Mouse (Mus musculus) kidney, postnatal 25 days (tissue): ENCODE measurements at regions not wholly inside any gene's neighbourhood (a gene's known extent, or its start where the extent isn't known, plus 50 kb on each side); places are given as distances from the start of the nearest gene placed in this dataset.

Source experiments
- DNase-seq, 2 experiments: peaks; one replicate each; pipeline ENCODE4 v3.0.0; 2021; ENCODE audit warnings: mixed read lengths in 2 of 2

DNA sequence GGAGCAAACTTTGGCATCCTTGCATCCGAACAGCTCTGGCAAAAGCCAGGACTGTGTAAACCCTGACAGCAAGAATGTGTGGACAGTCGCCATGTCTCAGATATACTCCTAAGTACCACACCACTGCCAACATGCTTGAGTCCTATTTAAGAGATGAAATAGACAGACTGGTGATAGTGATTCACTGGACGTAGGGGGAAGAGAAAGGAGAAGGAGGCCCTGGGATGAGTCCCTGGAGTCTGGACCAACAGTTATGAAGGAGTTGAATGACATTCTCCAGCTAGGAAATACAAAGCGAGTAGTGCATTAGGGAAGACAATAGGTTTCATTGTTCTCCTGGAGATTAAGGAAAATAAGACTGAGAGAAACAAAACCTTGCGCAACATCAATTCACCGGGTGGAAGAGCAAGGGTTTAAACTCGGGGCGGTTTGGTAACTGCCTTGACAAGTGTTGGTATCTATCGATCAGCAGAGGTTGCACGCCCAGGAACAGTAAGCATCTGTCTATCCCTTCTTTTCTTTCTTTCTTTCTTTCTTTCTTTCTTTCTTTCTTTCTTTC, 54.3 kb upstream of the Nrbf2 start:
- no peak for DNase-seq

DNA sequence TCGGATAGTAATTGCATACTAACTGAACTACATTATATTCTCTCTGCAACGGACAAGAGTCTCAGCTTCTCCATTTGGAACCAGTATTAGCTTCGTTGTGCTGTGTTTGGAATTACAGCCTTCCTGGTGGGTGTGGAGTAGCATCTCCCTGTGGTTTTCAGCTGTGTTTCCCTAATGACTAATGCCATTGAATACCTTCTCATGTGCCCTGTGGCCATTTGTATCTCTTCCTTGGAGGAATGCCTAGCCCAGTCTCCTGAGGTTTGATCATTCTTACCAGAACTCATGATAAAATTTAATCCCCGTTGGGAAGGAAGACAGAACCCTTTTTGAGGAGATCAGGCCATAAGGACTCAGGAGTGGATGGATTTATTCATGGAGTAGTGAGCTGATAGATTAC, 59.6 kb upstream of the Nrbf2 start:
- DNase-seq, result no peak

DNA sequence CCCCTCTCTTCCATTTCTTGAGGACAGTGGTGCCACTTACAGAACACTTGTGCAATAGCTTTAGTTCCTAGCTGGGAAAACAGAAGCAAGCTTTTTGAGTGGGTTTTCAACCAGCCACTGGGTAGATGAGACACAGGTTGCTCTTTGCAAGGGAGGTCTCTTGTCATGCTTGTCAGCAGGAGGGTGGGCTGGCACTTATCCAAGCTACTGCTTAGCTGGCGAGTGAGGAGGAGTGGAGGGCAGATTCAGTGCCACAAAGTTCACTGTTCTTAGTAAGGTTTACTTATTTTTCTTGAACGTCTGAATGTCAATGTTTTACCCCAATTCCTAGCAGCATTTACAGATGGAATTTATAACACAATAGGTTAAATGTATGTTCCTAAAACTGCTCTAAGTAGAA, 65.9 kb upstream of the Nrbf2 start:
- peak; percentile 36 to 67 for DNase-seq

DNA sequence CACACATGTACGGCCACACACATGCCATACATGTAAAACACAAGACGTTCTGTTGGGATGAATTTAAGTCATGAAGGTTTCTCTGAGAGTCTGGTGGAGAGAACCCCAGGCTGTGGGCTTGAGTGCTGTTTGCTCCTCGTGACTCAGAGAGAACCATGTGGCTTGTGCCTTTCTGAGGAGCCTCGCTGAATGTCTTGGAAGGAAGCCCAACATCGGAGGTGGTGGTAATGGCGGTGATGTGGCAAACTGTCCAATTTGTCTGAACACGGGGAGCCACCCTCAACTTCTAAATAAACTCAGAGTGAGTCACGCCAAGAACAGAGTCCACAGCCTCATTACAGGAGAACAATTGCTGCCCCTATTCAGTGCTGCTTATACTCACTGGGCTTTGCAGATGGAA, 75.7 kb upstream of the Nrbf2 start:
- DNase-seq, result no peak

DNA sequence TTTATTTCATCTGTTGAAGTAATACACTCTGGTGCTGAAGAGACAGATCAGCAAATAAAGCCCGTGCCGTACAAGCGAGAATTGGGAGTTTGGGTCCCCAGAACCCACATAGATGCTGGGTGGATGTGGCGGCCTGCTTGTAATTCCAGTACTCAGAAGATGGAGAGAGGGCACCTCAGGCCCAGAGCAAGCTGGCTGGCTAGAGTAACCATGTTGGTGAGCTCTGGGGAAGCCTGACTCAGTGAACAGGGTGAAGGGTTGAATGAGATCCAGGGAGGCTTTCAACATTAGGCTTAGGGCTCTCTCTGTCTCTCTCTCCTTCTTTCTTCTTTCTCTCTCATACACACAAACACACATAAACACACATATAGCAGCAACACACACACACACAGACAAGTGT, 76.2 kb upstream of the Nrbf2 start:
- DNase-seq, result no peak

DNA sequence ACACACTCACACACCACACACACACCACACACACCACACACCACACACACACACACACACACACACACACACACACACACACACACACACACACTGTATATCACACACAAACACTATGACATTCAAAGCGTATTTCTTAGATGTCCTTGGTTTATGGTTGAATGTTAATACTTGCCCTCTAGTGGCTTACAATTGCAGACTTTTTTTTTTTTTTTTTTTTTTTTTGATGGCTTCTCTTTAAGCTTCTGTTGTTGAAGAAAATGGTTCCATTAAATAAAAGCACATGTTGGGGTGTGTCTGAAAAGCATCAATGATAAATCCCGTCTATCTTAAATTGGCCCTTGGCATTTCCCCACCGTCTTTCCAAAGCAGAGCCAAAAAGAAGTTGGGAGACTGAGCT, 79.5 kb upstream of the Nrbf2 start:
- DNase-seq, result no peak

DNA sequence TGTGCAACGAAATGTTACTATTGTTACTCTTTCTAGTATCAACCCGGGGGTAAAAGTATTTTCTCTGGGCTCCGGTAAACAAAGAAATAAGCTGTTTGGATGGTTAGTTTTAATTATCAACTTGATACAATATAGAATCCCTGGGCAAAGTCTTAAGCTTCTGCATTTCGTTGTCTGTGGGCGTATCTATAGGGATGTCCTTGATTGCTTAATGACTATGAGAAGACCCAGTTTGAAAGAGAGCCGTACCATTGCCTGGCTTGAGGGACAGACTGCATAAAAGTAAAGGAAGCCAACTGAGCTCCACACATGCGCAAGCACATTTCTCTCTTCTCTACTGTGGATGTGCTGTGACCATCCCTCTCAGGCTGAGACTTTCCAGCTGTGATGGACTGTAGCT, 80.1 kb upstream of the Nrbf2 start:
- DNase-seq, result no peak

DNA sequence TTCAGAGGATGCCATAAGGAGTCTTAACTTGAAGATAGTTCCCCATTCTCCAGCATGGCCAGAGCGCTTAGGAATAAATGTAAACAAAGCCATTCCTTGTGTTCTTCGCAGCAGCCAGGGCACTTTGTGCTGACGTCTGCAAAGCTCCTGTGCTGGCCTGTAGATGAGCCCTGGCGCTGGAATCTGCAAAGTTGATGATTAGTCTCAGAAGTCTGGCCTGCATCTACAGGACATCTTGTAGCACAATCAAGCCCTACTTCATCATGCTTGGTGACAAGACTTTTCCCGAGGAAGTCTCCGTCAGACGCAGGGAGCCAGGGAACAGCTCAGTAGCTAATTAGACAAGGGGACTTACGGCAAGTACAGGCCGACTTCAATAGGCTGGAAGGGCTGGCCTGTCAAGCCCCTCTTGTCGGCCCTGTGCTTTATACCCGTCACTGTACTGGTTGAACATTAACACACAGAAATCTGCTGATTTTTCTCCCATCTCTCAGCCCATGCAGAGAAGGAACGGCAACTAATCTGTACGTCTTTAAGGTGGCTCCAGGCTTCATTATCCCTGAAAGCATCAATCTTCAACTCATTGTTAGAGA, 87.6 kb upstream of the Nrbf2 start:
- DNase-seq, result peak; percentile 58 to 64

DNA sequence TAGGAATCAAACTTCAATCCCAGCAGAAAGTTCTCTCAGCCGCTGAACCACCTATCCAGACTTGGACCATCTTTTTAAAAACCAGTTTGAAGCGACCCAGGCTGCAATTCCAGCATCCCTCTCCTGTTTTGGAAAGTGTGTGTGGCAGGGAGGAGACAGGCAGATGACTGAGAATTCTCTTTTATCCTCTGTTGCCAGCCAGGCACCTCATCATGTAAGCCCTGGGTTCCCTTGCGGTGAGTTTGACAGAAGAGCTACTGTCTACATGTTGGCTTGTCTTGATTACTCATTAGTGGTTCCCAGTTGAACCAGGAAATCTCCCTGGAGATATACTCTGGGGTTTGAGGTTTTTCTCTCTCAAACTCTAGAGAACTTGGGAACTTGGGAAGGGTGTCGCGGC, 91.5 kb upstream of the Nrbf2 start:
- no peak for DNase-seq

DNA sequence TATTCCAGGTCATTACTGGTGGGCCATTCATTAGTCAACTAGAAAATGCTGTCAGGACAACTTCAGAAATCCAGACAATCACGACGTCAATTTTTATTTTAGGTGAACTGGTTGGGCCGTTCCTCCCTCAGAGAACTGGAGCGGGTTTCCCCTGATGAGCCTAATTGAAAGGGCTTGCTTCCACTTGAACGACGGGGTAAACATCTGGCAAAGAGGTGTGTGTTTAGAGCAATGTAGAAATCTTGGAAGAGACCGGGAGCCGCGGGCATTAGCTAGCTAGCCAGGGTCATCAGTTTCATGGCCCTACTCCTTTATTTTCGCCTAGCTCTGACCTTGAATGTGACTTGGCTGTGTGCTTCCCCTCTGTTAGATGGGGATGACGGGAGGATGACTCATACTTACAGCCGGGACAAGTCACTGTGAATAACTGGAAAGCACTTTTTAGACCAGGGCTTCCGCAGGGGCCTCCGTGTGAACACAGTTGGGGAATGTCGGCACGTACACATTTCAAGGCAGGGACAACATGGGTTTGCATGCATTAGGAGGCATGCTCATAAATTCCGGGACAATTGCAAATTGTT, 92.6 kb upstream of the Nrbf2 start:
- DNase-seq, result no peak

DNA sequence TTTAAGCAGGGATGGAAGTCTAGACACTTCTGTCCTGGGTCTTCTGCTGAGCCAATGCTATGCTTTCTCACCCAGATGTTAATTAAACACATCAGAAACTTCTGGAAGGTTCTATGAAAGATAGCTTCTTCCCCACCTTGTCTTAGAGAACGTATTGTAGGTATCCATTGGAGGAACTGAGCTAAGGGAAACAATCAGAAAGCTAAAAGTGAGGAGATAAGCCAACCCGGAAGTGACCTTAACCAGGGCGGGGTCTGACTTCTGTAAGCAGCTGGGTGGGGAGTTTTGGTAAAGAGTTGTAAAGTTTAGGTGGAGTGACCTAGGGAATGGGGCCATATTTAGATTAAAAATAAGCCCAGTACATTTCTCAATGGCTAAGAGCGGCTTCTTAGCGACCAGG, 95.1 kb upstream of the Nrbf2 start:
- no peak for DNase-seq

DNA sequence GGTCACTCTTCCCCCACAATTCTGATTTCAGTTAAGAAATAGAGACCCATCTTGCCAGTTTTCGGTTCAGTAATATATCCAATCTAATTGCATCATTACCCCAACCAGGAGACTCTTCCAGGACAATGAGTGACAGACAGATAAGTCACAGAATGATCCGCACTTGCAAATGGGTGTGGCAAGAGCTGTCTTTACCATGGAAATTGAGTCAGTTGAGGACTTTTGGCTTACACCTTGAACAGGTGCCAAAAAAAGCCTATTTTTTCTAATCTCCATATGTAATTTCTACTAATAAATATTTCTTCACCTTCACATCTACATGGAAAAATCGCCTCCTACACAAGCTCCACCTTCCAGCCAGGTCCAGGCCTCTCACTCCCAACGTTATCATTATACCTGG, 98.2 kb upstream of the Nrbf2 start:
- no peak for DNase-seq

DNA sequence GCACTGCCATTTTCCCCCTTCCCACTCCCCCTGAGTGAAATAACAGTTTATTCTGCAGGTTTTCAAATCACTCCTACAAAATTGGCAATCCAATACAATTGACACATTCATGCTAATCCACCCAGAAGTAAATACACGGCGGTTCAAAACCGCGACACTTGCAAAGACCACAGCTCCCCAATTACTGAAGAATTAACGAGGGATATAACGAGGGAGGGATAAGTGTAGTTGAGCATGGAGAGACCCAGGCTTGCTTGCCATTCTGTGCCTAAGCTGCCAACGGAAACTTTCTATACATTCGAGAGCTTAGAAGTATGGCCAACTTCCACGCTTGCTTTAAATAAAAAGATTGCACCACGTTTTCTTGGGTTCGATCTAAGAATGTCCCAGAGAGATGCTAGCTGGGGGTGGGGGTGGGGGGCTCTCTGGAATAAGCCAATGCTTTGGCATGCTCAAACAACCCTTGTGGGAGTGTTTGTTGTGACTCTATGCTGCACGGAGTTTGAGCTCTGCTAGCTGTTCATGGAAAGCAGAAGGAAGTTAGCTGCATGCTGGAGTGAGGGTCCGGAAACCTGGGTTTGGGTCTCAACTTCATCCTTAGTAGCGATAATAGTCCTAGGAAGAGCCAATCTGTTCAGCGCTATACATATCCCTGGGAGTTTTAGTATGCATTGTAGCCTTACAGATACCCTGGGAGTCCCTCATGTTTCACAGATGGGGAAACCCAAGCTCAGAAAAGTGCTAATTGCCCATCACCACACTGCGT, 98.9 kb upstream of the Nrbf2 start:
- DNase-seq, result no peak

DNA sequence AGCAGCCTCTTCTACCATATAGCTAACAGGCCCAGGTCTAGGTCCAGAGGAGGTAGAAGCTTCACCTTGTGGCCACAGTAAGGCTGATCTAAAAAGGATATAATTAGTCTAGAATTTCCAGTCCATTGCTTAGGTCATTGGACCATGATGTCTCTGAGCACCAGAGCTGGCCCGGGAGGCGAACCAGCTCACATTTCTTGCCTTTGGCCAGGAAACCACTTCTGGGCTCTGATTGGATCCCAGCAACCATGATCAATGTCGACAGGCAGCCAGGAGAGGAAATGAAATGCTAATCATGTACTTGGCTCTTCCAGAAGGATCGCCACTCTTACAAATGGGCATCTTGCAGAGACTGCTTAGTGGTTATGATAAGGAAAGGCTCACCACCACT, 99.5 kb upstream of the Nrbf2 start:
- peak; percentile 46 to 68 for DNase-seq

DNA sequence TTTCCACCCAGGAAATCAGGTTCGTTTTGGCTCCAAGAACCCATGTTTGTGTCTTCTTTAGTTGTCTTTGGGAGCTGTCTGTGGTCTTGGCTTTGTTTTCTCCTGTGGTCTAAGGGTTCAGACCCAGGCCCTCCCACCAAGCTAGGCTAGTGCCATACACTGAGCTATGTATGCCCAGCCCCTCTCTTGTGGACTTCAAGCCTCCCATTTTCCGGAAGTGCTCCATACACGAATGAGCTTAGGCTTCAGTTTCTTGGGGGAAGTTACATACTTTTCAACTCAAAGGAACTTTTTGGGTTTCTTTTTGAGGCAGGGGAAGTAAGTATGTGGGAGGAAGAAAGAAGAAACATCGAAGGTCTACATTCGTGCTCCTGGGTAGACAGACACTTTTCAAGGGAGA, 100.9 kb upstream of the Nrbf2 start:
- no peak for DNase-seq

DNA sequence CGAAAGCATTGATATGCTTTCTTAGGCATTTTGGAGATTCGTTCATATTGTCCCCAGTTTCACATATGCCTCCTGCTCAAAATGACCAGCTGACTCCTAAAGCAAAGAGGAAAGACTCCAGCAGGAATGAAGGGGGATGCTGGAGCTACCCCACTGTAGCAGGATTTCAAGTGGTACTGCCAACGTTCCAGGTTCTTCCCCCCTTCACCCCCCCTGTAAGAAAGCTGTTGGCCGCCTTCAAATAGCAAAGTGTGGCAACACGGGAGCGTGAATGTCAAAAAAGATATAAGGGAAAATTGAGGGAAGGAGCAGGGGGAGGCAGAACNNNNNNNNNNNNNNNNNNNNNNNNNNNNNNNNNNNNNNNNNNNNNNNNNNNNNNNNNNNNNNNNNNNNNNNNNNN, 103.7 kb upstream of the Nrbf2 start:
- no peak for DNase-seq

DNA sequence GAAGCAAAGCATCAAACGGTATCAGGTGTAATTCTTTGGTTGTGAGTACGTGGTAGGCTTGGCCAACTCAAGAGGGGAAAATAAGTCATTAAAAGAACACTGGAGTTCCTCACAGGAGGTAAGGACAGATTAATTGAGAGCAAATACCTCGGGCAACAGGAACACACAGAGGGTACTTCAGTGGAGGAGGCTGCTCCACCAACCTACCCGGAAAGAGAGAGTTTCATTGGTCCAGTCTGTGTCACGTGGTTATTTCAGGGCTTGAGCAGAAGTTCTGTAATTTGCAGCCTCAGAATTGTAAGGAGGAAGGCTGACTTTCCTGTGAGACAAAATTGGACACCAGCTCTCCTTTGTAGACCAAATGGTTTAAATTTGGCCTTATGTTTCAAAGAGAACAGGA, 115.3 kb upstream of the Nrbf2 start:
- no peak for DNase-seq

DNA sequence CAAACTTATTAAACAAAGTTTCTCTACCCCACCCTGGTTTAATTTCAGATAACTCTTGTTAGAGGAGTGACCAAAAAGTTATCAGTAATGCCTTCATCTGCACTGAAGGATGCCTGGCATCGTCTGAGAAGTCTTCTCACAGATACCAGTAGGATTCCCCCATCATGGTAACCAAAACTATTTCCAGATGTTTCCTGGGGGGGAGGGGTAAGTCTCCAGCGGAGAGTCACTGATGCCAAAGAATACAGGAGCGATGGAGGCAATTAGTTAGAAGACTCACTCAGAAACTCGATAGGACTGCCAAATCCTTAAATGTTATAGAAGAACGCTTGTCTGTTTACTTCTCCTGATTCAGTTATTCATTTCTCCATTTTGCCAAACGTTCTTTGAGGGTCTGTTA, 116.3 kb upstream of the Nrbf2 start:
- no peak for DNase-seq

DNA sequence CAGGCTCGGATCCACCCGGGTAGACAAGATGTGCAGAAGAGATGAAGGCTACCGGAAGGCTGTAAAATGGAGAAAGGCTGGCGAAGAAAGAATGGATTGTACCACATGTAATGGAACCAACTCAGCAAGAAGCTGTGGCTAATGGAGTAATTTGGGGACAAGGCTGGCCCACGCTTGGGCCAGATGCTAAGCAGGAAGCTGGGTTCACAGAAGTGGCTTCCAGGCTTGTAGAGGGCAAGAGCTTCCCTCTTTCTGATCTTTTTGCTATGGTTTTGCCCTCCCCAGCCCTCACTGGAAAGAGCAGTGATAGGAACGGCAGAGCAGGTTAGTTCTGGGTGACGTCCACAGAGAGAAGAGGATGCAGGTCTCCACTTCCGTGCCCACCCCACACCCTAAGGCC, 117.7 kb upstream of the Egr2 start:
- no peak for DNase-seq

DNA sequence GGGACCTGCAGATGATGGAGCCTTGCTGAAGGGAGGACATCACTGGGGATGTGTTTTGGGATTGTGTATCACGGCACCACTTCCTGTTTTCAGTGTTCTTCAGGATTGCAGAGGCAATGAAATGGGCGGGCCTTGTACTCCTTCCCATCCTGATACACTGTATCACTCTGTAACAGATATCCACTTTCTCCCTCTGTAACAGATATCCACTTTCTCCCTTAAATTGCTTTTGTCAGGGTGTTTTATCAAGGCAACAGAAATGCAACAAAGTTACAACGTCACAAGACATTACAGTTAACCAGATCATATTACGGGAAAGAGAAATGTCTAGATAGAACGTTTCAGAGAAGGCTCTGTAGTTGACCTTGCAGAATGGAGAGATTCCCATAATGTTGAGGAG, 114.5 kb upstream of the Egr2 start:
- no peak for DNase-seq

DNA sequence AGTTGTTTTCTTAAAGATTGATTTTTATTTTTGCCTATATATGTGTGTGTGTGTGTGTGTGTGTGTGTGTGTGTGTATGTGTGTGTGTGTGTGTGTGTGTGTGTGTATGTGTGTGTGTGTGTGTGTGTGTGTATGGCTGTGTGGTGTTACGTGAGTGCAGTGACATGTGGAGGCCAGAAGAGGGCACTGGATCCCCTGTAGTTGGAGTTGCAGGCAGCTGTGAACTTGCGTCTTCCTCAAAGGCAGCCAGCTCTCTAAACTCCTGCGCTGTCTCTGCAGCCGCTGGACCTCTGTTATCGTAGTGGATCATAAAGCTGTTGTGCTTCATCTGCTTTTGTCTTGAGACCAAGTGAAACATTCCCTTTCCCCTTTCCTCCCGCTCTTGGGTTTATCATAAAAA, 109.9 kb upstream of the Egr2 start:
- no peak for DNase-seq

DNA sequence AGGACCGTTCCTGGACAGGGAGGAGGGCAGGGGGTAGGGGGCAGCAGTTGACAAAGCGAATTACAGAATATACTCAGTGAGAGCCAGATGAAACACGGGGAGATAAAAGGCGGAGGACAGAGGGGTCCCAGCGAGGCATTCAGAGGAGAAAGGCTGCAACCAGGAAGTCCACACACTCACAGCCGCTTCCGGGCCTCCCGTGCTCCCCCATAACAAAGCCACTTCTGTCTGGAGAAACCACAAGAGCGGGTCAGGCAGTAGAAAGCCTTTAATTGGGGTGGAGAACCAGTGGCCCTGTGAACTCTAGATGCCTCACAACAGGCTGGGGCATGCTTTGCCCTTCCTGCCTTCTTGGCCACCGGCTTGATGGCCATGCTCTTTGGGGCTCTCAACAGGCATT, 108.1 kb upstream of the Egr2 start:
- DNase-seq, result no peak

DNA sequence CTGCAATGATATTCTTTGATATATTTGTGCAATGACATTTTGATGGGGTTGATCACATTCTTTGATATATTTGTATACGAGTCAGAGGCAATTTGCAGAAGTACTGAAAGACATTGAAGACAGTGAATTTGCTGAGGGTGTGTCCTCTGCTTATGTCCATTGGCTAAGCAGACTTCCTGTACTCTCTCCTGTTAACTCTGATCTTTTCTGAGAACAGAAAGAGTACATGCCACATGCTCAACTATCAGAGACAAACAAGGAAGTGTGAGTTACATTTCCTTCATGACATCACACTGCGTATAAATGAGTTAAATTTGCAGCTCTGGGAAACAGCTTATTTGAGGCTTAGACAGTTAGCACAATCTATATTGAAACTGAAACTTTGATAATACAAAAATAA, 104.5 kb upstream of the Egr2 start:
- no peak for DNase-seq

DNA sequence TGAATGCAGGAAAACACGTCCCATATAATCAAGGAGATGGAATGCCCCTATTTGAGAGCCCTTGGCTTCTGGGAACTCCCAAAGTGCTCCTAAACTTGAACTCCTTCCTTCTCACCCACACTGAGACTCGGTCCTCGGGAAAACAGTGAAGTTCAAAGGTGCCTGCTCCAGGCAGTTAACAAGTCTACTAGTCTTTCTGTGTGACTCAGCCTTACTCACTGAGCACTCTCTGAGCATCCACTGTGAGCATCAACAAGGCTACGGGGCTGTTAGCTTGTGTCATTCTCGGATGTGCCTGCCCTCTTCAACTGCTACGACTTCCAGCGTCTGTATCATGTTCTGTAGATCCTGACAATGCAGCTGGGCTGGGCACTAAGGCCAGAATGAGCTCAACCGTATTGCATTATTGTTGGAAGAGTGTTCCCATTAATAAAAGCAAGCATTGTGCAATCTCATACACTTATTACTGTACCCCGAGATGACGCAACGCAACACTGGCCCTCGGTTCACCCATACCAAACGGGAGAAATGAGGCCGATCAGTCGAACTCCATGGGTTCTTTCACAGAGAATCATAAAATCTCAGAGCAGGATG, 96.1 kb upstream of the Egr2 start:
- no peak for DNase-seq
